Mouse (Mus musculus) thymus, adult 2 months (tissue): ENCODE data around the gene Trabd2b. TPM values are rescaled to one million over a fixed set of nuclear protein-coding genes. Genes with fewer than 3 reads are reported as not detected.

Source experiments
- DNase-seq: peaks from one replicate; pipeline ENCODE4 v3.0.0; 2021
- H3K27ac ChIP-seq: fragments of 200-500 bp; 2 replicates; pipeline ENCODE4 v1.5.1; 2012; ENCODE audit warnings: low read length, control low read depth; ENCODE audit not compliant: control insufficient read depth, insufficient read depth
- H3K27me3 ChIP-seq: fragments of 200-500 bp; 2 replicates; pipeline ENCODE4 v1.6.1; 2012; ENCODE audit warnings: mild to moderate bottlenecking, low read length, moderate library complexity, mixed read lengths; ENCODE audit not compliant: control insufficient read depth, insufficient read depth
- H3K36me3 ChIP-seq: fragments of 200-500 bp; 2 replicates; pipeline ENCODE4 v1.6.1; 2012; ENCODE audit warnings: mild to moderate bottlenecking, low read length, moderate library complexity; ENCODE audit not compliant: control insufficient read depth, insufficient read depth
- H3K4me1 ChIP-seq: fragments of 200-500 bp; replicated peaks from 2 replicates; pipeline ENCODE4 v1.6.1; 2012; ENCODE audit warnings: low read length; ENCODE audit not compliant: control insufficient read depth, insufficient read depth
- H3K4me3 ChIP-seq: fragments of 200-500 bp; 2 replicates; pipeline ENCODE4 v1.5.1; 2012; ENCODE audit warnings: mild to moderate bottlenecking, low read length, control low read depth, moderate library complexity; ENCODE audit not compliant: control insufficient read depth, insufficient read depth
- CTCF ChIP-seq: fragments of 200-500 bp; IDR thresholded peaks from 2 replicates; pipeline ENCODE4 v1.5.1; 2012; ENCODE audit warnings: mild to moderate bottlenecking, control low read depth, low read length, moderate library complexity, borderline replicate concordance; ENCODE audit not compliant: control insufficient read depth, poor library complexity, insufficient read depth; ENCODE audit errors: extremely low read depth
- POLR2A ChIP-seq: fragments of 200-500 bp; IDR thresholded peaks from 2 replicates; pipeline ENCODE4 v1.6.1; 2012; ENCODE audit warnings: mild to moderate bottlenecking, low read length, control low read depth, moderate library complexity; ENCODE audit not compliant: control insufficient read depth, poor library complexity, insufficient read depth; ENCODE audit errors: extremely low read depth
- WGBS: fragments of 180-500 bp; shearing (Covaris S2); methylation state at CpG from one replicate; pipeline ENCODE4 v1.1.7; 2018; 5-methylcytosine and 5-hydroxymethylcytosine counted together
- polyA plus RNA-seq: library from polyadenylated mRNA; depleted of rRNA; stranded (reverse); fragments of >200 nt; gene quantifications from 2 replicates; pipeline ENCODE4 v1.2.3, GENCODE M21; 2012

The Trabd2b gene
- polyA plus RNA-seq, 1 experiment, result 1.5 TPM

DNA sequence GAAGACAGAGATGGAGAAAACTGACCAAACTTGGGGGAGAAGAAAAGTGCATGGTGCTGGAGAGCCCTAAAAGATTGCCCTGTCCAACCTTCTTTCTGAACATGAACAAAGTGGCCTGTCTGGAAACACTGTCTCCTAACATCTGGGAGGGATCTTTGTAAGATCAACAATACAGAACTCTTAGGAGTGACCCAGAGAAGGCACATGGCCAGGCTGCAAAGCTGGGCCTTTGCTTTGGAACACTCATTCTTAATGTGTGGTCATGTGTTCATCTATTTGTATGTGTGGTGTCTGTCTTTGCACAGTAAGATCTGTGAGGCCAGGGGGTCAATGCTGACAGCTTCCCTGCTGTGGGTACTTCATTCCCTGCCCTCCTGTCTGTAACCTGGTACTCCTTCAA lies 16.9 kb upstream of the Trabd2b start:
- H3K36me3 ChIP-seq, result no peaks in the 10 kb centered on the region
- H3K27ac ChIP-seq, result no peak overlapping the region
- DNase-seq, result no peak
- TF ChIP-seq POLR2A (no peak), CTCF (no peak)
- no peaks in the 10 kb centered on the region for H3K27me3 ChIP-seq
- H3K4me1 ChIP-seq, result no peaks in the 10 kb centered on the region
- no peak overlapping the region for H3K4me3 ChIP-seq

- Histone ChIP-seq H3K36me3 (no peaks in the 10 kb centered on the region), H3K4me1 (no peaks in the 10 kb centered on the region), H3K27ac (no peak overlapping the region), H3K4me3 (no peak overlapping the region), H3K27me3 (no peaks in the 10 kb centered on the region)
- peak; percentile 5 for DNase-seq
- TF ChIP-seq CTCF, result no peak
- no peak for TF ChIP-seq POLR2A
Measured at GRCm38 (mm10) chr4:114397625-114398024, 8.9 kb upstream of the Trabd2b start.

DNA sequence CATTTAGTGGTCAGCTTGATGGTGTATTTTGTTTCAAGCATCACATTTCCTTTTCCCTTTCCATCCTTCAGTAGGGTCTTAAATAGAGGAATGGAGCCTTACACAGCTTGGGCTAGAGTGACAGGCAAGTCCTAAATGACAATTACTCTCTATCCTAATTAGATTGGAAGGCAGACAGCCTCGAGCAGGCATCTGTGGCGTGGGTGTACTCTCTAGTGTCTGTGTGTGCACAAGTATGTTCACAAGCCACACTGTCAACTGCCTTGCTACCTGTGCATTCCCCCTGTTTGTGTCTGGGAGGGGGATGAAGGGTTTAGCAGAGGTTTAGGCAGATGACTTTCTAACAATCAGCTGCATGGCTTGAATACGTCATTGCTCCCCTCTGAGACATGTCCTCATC lies 6.7 kb upstream of the Trabd2b start:
- Histone ChIP-seq H3K4me3 (no peak overlapping the region), H3K27me3 (no peaks in the 10 kb centered on the region; the same call in 1 of the 2 replicates), H3K4me1 (no peaks in the 10 kb centered on the region), H3K27ac (no peak overlapping the region), H3K36me3 (no peaks in the 10 kb centered on the region)
- no peak for DNase-seq
- 74% methylated on average over 3 of the region's 3 CpGs for WGBS
- TF ChIP-seq CTCF (no peak), POLR2A (no peak)

DNA sequence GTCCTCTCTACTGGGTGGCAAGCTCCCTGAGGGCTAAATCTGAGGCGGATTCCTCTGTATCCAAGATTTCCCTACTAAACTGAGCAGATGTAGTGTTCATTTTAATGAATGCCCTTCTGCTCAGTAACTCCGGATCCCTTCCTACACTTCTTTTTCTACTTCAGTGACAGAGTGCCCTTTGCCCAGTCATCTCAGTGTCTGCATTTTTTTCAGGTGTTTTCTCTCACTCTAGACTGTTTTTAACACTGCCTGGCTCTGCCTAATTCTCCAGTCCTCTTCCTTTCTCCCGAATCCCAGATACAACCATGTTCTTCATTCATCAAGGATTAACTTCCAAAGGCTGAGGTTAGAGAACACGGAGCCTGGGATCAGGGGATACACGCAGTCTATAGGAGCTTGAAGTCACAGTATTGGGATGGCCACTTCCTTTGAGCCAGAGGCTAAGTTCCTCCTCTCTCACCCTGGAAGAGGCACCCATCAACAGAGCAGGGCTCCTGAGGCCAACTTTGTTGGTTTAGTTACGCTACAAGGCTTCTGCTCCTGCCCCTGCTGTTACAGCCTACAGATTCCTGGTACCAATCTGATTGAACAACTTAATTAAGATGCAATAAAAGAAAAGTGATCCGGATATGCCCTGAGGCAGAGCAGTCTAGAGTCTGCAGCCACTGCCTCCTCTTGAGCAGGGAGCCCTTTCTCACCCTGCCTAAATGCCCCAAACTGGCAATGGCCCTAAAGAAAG lies 4.4 kb upstream of the Trabd2b start:
- WGBS, result 89% methylated on average over 7 of the region's 7 CpGs
- no peak for DNase-seq
- Histone ChIP-seq H3K27ac (no peak overlapping the region), H3K27me3 (peaks cover 11% of the 10 kb centered on the region; the same call in 1 of the 2 replicates), H3K4me1 (peaks cover 3% of the 10 kb centered on the region; the same call in 1 of the 2 replicates), H3K4me3 (no peak overlapping the region), H3K36me3 (no peaks in the 10 kb centered on the region)
- no peak for TF ChIP-seq POLR2A
- TF ChIP-seq CTCF, result no peak

DNA sequence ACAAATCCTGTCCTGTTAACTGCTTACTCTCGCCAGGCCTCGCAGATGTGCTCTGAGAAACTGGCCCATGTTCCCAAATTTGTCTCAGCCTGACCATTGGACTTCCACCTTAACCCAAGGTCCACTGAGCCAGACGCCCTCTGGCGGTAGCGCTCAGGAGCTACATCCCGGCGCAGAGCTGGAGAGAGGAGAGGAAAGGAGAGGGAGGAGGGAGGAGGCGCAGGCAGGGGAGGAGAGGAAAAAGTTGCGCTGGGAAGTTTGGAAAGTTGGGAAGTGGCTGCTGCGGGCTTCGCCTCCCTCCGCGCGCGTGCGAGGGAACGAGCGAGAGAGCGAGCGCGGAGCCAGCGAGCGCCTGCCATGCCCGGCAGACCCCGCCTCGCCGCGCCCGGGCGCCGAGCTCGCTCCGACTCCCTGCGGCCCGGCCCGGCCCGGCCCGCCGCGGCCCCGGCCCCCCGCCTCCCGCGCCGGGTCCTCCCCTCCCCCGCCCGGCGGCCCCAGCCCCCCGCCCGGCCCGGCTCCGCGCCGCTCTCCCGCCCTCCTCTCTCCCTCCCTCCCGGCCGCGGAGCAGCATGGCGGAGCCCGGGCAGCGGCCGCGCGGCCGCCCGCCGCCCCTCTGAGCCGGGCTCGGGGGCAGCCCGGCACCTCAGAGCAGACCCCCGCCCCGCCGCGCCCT lies 706 bp upstream of the Trabd2b start:
- TF ChIP-seq POLR2A, result no peak
- TF ChIP-seq CTCF, result peak; percentile 86
- peak; percentile 68 for DNase-seq
- Histone ChIP-seq H3K27ac (no peak overlapping the region), H3K4me3 (peak overlapping the region; percentile 38), H3K36me3 (no peaks in the 10 kb centered on the region), H3K27me3 (peaks cover 12% of the 10 kb centered on the region; the same call in 1 of the 2 replicates), H3K4me1 (peaks cover 3% of the 10 kb centered on the region; the same call in 1 of the 2 replicates)
- 2% methylated on average over 41 of the region's 74 CpGs for WGBS

GRCm38 (mm10) chr4:114407516-114407915 lies 992 bp downstream of the Trabd2b start:
- H3K27ac ChIP-seq, result no peak overlapping the region
- TF ChIP-seq CTCF (no peak), POLR2A (no peak)
- no peak for DNase-seq
- H3K27me3 ChIP-seq, result peaks cover 12% of the 10 kb centered on the region; the same call in 1 of the 2 replicates
- H3K36me3 ChIP-seq, result no peaks in the 10 kb centered on the region
- H3K4me3 ChIP-seq, result no peak overlapping the region
- peaks cover 3% of the 10 kb centered on the region; the same call in 1 of the 2 replicates for H3K4me1 ChIP-seq
- 81% methylated on average over 3 of the region's 3 CpGs for WGBS

GRCm38 (mm10) chr4:114408298-114408697 lies 1.8 kb downstream of the Trabd2b start:
- H3K36me3 ChIP-seq, result no peaks in the 10 kb centered on the region
- no peak overlapping the region for H3K27ac ChIP-seq
- H3K27me3 ChIP-seq, result peaks cover 12% of the 10 kb centered on the region; the same call in 1 of the 2 replicates
- no peak overlapping the region for H3K4me3 ChIP-seq
- TF ChIP-seq POLR2A, result no peak
- no peak for TF ChIP-seq CTCF
- 3% methylated on average over 2 of the region's 2 CpGs for WGBS
- H3K4me1 ChIP-seq, result peaks cover 3% of the 10 kb centered on the region; the same call in 1 of the 2 replicates
- no peak for DNase-seq
